Mouse (Mus musculus) forelimb bud, embryonic 11.5 days (tissue): ENCODE results near the gene Gltp.

Experiments
- DNase-seq: peaks from one replicate; pipeline ENCODE4 v3.0.0-alpha.2; 2012; ENCODE audit warnings: low read depth, low spot score

The Gltp gene

DNA sequence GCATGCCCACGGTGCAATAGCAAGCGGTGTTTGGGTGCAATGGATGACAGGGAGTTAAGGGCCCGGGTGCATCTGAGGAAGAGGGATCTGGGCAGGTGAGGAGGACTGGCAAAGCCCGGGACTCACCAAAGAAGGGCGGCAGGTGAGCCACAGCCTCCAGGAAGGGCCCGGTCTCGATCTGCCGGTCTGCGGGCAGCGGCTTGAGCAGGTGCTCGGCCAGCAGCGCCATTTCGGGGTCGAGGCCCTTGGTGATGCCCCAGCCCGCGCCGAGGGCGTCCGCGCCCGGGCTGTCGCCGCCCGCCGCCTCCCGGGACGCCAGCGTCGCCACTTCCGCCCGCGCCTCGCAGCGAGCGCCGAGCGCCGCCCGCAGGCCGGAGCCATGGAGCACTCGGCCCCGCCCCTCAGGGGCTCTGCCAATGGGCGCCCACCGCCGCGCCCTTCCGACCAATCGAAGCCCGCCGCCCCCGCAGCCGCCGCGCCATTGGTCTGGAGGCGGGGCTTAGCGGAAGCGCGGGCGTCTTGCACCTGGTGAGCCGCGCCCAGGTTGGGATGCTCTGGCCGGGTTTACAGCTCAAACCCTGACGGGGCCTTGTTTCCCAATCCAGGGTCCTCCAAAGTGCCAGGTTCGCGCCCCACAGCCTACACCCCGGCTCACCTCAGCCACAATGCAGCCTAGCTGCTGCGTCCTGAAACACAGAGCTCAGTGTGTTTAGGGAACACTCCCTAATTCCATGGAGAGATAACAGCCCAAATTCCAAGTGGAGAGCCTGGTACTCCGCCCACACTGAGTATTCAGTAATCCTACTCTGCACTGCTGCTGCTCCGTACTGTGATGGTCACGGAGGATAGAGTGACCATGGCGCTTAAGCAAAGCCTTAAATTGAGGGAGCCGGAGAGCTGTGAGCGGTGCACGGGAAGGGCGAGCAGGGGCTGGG lies at the start of gene Gltp:
Gltp (minus strand) TSS at position 352 of the 935 bp plus-strand sequence.
- DNase-seq, result peak; percentile 87

DNA sequence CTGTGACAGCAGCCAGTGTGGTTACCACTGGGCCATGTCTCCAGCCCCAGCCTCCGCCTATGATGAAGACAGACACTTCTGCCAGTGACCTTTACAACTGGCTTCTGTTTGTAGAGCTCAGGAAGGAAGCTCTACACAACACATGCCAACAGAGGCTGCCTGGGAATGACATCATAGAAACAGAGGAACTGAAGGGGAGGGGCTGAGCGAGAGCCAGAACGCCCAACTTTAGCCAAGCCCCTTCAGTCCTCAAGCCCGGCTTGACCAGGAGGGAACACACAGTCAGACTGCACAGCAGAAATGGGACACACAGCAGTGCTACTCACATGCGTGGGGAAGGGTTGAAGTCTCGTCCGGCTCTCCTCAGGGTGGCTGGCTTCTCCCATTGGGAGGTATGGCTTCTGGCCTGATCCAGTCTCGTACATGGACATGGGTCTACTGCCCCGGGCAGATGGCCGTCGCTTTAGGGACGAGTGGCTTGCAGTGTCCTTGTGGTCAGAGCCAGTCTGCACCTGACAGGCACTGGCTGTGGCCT lies 48.0 kb upstream of the Gltp start:
- DNase-seq, result no peak

DNA sequence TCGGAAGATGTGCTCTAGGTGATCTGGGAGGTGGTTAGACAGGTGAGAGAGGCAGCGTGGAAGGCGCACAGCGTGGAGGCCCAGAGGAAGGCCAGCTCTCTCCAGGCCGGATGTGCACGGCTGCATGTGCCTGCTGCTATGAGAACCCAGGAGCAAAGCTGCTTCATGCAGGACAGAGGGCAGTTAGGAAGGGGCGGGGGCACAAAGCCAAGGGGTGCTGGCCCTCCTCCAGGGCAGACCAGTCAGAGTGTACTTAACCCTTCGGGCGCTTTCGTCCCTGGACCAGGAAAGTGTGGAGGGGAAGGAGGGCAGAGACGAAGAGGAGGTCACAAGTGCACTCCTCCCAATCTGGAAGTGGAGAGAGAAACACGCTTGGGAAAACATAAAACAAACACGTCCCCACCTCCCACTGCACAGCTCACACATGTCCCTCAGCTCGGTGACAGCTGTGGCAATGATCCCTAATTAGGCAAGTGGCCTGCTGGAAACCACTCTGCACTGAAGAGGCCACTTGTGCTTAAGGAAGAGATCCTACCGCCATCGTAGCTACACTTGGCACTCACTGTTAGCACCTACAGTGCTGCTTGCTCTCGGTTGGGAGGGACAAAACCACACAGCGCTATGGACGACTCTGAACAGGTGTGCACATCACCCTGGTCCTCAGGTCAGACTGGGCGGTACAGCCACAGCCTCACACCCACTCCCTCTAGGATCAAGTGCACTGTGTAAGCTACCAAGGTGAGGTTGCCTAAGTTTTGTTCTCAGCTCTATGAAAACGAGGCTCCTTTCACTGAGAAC lies 46.5 kb upstream of the Gltp start:
- no peak for DNase-seq

DNA sequence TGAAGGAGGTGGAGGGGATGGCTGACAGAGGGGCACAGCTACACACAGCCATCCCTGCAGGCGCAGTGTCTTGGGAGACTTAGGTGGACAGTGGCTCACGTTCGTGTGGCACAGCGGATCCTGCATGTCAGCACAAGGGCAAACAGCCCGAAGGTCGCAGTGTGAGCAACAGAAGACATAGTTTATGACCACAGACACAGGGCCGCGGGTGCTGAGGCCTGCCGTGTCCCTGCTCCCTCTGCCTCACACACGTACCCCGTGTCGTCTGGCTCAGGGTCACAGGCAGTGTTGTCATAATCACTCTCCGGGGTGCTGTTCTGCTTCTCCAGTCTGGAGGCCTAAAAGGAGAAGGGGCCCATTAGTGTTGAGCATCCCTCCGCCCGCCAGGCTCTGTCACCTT lies 42.8 kb upstream of the Gltp start:
- no peak for DNase-seq

DNA sequence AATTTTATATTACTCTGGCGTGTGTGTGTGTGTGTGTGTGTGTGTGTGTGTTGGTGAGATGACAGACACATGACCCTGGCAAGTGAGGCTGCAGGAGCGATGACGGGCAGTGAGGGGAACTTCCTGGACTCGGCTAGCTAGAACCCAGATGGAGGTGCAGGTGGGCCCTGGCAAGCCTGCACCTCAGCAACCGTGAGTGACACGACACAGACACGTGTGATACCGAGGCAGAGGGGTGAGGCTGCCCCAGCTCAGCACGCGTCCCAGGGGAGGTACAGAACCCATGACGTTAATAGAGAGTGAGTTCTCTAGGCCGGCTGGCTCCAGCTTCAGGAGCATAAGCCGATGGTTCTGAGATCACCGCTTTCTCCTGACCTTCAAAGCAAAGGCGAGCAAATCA lies 41.2 kb upstream of the Gltp start:
- DNase-seq, result no peak

DNA sequence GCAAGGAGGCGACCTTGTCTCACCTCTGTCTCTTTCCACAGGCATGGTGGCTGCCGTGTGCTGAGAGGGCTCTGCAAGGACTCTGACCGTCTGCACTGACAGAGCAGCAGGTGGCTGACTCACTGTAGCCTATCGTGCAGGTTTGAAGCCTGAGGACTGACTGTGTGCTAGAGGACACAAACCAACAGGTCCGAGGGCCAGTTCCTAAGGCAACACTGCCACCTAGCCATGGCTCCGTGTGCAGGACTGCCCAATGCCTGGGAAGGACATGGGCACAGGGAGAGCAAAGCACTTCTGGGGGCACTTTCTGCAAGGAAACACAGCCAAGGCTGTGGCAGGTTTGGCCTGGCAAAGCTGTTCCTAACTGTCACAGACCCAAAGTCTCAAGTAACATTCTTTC lies 40.7 kb upstream of the Gltp start:
- DNase-seq, result no peak

DNA sequence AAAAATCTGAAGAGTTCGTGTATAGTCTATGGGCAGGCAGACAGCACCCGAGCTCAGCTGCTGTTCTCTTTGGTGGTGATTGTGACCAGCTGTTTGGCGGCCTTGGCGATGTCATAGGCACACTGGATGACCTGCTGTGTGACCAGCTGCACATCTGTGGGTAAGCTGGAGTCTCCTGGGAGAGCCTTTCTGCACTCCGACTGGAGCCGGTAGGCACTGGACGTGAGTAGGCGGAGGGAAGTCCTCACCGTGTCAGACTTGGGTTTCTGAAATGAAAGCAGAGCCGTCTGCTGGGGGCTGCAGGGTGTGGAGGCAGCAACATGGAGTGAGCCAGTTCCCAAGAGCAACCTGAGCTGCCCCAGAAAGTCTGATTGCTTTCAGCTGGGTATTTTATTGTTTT lies 39.3 kb upstream of the Gltp start:
- DNase-seq, result peak; percentile 52

DNA sequence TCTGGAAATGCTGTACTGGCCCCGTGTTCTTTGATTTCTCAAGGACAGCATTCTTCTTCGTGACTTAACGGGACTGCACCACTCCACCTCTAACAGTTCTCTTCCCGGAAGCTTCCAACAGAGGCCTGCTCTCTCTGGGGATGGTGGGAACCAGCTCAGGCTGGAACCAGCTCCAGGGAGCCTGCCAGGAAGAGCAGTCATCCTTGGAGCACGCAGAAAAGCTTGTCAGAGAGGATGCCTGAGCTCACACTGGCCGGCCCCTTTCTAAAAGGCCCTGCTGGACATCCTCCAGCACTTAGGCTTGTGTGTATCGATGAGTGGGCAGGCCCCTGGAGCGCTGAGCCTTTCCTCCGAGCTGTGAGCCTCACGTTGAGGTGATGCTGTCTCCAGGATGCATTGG lies 37.4 kb upstream of the Gltp start:
- no peak for DNase-seq

DNA sequence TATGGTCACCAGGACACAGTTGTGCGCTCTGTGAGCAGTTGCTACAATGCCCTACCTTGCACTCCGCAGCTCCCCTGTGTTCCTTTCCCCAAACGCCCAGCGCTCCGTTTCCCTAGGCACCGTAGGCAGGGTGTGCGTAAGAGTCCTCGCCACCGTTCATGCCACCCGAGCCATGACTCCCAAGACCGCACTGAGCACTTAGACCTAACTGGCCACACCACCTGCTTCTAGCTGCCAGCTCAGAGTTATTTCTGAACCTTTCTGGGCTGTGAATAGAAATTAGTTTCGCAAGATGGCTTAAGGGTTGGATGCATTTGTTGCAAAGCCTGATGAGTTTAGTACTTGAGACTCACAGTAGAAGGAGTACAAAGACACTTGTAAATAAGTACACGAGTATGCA lies 32.1 kb upstream of the Gltp start:
- DNase-seq, result no peak

DNA sequence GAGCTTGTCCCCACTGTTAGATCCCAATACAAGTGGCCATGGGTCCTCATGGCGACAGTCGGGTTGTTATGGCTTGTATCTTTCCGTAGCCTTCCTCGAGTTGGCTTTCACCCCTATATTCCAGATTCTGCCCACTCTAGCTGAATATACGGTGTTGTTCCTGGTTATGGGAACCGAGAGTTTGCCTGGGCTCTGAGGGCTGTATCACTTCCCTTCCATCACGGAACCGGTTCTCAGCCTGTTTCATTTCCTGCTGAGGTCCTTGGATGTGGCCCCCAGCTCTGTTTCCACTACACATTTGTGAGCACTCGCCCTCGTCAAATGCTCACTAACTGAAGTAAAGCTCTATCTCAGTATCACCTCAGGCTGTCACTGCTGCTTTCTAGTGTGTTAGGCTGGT lies 31.2 kb upstream of the Gltp start:
- no peak for DNase-seq

DNA sequence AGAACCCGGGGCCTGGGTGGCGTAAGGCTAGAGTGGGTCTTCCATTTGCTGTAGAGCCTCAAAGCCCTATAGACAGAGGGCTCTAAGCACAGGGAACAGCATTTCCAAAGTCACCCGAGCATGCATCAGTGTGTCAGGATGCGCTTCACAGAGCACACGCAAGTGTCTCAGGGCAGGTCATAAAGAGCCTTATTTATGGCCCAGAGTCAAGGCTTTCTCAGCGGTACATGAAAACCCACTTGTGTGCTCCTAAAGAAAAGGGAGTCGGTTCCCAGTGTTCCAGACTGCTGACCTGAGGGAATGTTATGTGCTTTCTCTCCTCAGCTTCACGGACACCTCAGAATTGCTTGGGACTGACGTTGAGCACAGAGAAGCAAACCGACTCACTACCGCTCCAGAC lies 30.0 kb upstream of the Gltp start:
- no peak for DNase-seq

DNA sequence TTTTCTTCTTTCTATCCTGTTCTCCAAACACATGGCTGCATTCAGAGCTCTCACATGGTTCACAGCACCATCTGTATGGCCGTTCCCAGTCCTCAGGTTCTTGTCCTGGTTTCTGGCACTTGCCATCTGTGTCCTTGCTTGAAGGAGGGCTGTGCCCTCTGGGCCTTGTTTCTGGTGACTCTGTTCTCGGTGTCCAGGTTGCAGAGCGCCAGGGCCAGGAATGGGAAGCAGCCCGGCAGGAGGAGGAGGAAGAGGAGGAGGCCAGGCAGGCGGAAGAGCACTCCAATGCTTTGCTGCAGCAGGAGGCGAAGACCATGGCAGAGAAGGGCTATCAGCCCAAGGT lies 29.1 kb upstream of the Gltp start:
- DNase-seq, result no peak

DNA sequence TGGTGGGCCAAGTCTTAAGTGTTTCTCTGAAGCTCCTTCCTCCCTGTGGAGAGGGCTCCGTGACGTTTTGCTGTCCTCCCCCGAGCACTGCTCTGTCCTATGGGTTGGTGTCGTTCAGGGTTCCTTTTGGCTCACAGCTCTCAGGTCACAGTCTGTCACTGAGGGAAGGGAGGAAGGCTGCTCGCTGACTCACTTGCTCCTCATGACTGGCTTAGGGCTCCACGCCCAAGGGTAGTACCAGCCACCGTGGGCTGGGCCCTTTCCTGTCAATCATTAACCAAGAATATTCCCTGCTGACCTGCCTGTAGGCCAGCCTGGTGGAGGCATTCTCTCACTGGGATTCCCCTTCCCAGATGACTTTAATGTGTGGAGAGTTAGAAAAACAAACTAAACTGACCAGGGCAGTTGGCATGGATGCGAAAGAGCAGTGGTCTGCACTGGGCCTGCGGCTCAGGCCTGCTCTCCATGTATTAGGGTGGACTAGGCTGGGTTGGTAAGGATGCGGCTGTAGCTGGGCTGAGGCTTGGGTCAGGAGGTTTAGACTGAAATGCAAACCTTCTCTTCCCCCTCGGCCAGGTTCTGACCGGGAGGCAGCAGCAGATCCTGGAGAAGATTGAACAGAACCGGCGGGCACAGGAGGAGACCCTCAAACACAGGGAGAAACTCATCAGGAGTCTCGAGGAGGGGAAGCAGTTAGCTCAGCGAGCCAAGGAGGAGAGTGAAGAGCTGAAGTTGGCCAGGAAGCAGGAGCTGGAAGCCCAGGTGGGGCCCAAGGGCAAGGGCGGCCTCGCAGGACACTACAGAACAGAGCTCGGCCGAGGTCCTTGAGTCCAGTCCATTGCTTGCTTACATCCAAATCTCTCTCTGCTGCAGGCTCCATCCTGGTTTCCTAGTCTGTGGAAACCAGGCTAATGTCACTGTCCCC lies 28.5 kb upstream of the Gltp start:
- no peak for DNase-seq

DNA sequence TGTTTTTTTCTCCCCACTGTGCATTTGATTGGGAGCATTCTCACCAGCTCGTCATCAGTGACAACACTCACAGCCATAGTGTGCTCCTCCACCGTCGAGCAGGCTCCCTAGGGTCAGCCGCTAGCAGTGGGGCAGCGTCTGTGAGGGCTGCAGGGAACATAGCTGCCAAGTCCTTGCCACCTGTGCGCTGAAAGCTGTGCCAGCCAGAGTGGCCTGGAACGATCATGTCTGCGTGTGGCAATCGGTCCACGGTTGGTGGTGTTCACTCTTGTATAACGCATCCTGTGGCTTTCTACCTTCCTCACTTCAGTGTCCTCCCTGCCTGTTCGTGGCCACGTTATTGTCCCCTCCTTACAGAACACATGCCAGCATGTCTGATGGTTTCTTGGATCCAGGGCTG lies 27.7 kb upstream of the Gltp start:
- DNase-seq, result no peak

DNA sequence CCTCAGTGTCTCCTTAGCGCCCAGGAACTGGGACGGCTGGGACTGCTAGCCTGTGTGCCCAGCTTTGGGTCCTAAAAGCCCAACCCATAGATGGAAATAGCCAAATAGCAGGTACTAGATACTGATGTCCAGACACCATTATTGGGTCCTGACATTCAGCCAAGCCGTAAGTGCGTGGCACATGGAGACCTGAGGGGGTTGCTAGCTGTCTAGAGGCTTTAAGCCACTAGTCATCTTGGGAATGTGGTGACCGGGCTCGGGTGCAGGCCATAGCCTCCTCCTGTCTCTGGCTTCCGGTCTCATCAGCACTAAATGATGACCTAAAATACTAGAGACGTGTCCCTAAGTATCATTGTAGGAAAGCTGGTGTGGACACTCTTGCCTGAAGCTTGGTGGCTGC lies 27.2 kb upstream of the Gltp start:
- DNase-seq, result no peak

DNA sequence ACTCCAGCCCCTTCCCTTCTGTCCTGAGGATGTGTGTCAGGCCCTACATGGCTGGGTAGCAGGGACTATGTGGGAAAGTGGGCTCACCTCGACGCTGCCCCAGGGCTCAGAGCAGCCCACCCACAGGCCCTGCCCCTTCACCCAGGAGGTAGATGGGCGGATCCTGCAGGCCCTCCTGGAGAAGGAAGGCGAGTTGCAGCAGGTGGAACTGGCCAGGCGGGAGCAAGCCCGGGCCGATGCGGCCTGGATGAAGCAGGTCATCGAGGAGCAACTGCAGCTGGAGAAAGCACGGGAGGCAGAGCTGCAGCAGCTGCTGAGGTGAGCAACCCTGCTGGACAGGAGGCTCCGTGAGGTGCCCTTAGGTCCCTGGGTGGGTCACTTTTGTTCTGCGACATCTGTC lies 26.5 kb upstream of the Gltp start:
- DNase-seq, result no peak

DNA sequence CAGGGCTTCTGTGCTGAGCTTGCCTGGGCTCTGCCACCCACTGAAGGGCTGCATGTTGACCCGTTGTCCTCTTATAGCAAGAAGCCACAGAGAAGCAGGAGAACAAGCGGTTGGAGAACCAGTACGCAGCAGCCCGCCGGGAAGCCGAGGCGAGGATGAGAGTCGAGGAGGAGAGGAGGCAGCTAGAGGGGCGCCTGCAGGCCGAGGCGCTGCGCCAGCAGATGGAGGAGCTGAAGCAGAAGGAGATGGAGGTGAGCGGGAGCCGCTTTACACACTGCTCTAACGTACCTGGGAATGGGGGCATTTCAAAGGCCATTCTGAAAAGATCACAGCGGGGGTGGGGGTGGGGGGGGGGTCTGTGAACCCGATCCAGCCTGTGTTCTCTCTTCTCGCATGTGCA lies 23.8 kb upstream of the Gltp start:
- DNase-seq, result no peak

DNA sequence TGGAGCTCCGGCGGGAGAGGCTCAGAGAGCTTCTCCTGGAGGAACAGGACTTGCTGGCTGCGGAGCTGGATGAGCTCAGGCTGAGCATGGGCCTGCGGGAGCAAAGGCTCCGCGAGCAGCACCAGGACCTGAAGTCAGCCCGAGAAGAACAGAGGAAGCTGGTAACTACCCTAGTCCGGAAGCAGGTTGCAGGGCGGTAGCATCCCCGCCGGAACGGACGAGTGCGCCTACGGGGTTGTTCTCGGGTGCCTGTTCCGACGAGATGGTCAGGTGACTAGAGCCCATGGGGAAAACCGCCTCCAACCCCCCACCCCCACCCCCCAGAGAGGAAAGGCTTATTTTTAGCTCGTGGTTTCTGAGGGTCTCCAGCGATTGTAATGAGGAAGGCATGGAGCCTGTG lies 18.6 kb upstream of the Gltp start:
- no peak for DNase-seq

DNA sequence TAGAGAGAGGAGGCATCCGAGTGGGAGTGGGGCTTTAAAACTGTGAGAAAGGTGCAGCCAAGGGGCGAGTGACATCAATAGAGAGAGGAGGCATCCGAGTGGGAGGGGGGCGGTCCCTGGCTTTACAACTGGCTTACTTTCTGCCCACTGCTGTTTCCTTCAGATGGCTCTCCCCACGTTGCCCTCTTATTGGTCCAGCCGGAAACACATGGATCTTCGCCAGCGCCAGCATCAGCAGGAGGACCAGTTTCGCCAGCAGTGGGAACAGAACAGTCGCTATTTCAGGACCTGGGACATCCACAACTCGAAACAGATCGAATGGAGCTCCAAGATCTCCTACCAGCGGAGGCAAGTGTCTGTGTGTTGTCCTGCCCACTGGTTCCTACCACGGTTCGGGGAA lies 17.7 kb upstream of the Gltp start:
- DNase-seq, result no peak

DNA sequence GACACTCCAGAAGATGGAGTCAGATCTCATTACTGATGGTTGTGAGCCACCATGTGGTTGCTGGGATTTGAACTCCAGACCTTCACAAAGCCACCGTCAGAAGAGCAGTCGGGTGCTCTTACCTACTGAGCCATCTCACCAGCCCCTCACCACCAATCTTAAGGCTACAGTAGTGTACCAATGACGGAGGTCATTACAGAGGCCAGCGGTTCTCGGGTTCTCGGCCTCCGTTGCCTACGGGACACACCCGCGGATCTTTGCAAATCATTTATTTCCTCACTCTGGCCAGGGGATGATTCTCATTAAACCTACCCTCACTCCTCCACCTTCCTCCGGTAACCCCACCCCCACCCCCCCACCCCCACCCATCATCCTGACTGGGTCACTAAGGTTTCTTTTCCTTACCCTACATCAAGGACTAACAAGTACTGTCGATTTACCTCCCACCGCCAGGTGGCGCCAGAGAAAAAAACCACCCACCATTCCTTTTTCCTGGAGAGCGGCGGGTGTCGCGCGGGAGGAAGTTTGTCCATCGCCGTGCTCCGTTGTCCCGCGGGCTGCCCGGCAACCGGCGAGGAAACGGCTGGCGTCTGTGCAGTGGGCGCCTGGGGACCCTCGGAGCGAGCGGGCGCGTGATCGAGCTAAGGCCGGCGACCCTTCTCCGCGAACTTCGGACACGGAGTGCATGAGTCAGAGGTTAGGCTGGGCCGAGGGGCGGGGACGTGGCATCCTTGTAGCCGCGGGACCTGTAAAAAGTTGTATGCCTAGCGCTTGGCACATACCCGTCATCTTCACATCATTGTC lies 16.7 kb upstream of the Gltp start, which contains the start of gene Tchp:
Tchp (plus strand) TSS at position 496 of the 804 bp plus-strand sequence.
- DNase-seq, result peak; percentile 97
